Mouse (Mus musculus): ENCODE data around the gene Eva1a.

The Eva1a gene

DNA sequence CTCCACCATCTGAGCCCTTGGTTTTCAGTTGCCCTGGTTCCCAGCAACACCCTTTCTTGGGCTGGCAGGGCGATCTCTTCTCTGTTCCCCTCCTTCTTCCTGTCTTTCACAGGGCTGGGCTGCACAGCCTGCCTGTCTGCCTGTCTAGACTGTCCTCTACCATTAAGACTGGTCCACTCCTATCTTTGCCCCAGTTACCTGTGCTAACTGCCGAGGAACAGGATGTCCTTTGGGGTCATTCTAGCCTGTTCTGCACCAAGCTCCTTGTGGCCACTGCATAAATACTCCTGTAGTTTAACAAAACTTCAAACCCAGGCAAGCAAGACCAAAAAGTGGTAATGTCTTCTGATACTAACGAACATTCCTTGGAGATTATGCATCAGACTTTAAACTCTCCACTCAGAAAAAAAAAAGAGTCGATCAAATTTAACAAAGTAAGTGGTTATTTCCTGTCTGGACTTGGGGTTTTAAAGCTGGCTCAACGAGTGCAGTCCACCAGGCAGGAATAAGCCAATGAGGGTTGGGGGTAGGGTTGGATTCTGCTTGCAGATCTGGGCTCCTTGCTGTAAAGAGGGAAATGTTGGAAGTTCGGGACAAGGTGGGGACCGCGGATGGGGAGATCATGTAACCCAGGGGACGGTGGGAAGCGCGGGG lies at the start of gene Eva1a:
Gene Eva1a, plus strand, starts transcription at position 210 of the 654 bp plus-strand sequence.
- no peak for DNase-seq (ENCODE audit: low read depth, low spot score)

DNA sequence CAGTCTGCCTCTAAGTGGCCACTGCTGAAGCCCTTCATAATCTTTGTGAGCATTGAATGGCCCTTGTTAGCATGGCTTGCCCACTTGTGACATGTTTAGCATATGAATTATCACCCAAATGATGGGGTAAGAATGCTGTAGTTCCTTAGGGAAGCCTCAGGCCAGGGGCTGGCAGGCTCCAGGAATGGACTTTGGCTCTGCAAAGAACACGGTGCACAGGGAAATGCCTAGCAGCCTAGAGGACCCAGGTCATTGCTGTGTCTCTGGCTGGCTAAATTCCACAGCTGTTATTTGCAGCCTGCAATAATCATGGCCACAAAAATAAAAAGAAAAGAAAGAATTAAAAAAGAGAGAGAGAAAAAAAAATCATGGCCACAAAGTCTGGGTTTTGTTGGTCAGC lies 28.5 kb upstream of the Eva1a start:
- no peak for DNase-seq (ENCODE audit: low read depth, low spot score)

DNA sequence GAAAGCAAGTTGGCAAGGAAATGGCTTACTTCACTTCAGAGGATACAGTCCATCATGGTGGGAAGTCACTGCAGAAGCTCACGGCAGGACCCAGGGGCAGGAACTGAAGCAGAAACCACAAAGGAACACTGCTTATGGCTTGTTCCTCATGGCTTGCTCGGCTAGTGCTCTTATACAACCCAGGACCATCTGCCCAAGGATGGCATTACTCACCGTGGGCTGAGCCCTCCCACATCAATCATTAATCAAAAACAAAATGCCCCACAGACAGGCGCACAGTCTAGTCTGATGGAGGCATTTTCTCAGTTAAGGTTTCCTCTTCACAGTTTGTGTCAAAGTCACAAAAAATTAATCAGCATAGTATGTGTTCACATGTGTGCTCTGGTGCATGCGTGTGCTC lies 19.8 kb upstream of the Eva1a start:
- no peak for DNase-seq (ENCODE audit: low read depth, low spot score)

DNA sequence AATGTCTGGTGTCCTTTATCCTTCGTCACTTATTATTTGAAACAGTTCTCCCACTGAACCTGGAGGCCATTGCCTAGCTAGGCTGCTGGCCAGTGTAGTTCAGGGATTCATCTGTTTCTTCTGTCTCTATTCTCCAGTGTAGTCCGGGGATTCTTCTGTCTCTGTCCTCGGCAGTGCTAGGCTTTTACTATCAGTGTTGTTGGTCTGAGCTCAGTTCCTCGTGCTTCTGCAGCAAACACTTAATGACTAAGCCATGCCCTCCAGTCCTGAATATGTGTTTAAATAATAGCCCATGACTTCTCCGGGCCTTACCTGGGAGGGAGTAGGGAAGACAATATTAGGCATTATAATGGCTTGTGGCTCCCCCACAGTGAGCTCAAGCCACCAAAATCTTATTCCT lies 19.3 kb upstream of the Eva1a start:
- DNase-seq (ENCODE audit: low read depth, low spot score): no peak

DNA sequence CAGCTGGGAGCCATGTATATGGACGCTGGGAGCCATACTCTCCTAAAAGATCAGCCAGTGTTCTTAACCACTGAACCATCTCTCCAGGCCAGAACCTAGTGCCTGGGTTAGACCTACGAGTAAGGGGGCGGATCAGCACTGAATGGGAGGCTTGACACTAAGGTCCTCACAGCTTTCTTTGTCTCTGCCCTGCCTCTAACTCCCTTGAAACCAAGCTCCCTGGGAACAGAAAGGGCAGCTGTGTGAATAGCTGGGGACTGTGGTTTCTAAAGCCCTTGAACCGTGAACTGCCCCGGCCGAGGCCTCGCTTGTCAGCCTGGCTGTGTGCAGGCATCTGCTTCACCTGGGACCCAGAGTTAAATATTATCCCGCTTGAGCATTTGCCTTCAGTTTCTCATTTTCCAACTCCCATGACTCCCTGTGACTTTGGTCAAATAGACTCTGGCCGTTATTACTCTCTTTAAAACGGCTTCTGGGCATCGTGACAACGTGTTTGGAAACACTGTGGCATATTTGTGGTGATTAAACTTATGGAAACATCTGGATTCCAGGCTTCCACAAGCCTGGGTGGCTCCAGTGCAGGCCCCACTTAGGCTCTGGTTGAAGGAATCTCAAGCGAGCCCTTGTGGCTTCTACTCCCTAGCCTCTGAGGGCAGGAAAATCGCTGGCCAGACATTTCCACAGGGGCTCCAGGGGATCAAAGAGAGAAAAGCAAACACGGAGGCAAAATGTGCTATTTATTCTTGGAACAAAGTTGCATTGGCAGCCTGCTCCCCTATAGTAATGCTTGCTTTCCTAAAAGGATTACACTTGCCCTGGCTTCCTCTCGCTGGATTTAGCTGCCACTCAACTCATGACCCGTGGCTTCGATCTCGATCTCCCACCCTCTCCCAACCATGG lies 11.0 kb upstream of the Eva1a start:
- DNase-seq (ENCODE audit: low read depth, low spot score): no peak

DNA sequence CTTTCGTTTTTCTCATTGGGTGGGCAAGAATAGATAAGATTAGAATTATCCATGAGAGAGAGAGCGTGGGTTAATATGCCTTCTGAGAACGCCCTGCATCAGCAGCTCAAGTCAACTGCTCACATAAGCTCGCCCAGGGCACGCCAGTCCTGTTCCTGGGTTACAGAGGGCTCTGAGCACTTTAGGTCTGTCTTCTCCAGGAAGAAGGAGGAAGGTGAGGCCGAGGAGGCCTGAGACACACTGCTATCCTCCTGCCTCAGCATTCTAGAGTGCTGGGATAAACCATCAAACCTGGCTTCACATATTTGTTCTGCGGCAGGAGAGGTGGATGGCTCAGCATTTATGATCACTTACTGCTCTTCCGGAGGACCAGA lies 10.3 kb upstream of the Eva1a start:
- no peak for DNase-seq (ENCODE audit: low read depth, low spot score)

DNA sequence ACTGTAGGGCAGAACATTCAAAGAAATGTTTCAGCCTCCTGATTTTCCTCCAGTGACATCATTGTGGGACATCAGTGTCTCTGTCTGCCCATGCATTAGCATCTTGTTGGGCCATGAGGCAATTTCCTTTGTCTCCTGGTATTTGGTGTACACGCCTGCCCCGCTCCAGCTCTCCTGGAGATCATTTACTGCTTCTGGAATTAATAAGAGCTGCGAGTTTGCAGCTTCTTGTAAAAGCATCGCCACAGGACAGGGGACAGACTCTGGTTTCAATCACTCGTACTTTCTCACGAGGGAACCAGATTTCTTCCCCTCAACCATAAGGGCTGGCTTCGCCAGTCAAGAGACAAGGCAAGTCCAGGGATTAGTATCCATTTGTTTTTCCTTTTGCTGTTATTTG lies 3.6 kb upstream of the Eva1a start:
- DNase-seq (ENCODE audit: low read depth, low spot score): no peak

DNA sequence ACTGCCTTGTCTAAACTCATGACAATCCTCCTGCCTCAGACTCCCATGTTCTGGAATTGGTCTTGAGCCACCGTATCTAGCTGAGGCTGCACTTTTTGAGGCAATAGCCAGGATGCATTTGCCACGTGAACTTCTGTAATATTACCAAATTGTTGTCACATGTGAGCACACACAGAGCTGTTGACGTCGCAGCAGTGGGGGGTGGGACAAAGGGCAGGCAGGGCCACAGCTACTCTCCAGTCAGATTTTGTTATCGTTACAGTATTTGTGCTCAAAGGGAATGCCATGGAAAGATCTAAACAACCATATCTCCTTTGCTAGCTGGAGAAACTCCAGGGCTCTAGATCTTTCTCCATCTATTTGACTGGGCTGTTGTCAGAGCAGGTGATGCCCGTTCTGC lies 1.6 kb upstream of the Eva1a start:
- no peak for DNase-seq (ENCODE audit: low read depth, low spot score)

DNA sequence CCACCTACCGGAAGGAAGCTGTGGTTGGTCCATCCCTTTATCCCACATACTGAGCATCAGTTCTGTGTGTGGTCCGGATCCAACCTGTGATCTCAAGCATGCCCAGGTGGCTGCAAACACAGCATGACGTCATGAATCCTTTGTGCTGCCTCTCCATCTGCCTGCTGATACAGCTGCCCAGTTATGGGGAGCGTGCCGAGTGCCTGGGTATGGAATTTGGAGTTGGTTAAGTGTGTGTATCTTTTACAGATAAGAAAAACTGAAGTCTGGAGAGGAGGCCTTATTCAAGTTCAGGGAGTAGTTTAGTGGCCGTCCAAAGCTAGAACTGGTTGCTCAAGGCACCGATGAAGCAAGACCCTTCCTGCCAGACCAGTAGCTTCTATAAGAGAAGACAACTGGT lies 875 bp upstream of the Eva1a start:
- no peak for DNase-seq (ENCODE audit: low read depth, low spot score)

DNA sequence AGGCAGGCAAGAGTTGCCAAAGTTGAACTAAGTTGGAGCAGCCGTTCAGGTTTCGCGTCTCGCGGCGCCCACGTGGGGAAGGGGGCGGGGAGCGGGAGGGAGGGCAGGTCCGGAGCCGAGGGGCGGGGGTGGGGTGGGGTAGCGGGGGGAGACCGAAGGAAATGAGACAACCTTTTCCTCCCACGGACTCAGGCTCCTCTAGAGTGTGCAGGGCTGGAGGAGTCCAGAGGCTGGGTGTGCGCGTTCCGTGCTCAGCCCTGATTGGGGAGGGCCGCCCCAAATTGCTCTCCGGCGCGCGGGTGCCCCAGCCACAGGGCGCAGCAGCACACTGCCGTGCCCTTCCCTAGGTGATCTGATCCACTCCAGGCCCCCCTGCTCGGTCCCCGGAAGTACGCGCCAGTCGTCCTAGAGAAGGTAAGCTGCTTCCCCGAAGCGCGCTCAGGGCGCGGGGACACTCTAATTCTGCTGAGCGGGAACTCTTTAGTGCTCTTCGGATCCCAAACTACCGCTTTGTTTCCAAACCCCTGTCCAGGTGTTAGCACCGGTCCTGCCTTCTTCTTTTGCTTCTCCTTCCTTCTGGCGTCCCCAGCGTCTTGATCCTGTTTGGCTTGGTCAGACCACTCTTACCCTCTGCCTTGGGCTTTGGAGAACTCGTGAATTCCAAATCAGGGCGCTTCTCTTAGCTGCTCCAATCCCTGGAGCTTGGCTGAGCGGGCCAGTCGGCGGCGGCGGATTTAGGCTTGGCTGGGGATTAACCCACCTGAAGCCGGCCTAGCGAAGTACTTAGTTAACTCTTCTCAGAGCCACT lies 849 bp downstream of the Eva1a start:
- DNase-seq (ENCODE audit: low read depth, low spot score): peak; percentile 34

DNA sequence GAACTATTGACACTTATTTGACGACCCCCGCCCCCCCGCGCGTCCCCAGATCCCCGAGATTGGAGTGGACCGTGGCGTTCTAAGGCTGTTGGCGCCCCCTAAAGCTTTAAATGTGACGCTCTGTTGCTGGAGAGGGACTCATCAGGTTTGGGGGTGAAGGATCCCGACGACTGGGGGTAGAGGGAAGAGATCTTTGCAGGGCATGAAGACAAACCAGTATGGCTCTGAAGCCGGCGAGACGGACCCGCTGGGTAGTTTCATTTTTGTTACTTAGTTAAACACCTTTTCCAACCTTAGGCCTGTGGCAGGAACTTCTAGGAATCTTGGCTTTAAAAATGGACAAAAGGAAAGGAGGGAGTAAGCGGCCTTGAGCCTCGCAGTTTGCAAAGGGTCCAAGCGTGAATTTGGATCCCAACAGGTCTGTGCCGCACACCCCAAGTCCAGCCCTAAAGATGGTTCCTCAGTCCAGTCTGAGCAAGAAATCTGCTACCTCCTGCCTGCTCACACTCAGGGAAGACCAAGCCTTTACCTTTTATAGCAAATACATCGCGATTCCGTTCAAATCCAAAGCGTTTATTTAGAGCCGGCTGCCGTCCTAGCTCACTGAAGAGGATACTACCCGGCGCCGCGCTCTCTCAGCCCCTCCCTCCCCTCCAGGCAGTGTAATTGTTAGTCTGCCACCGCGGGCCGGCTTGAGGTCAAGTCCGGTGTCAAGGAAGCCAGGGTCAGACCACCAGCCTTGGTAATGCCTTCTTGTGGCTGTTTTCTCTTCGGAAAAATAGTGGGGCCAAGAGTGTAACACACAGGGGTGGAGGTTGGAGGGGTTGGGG lies 1.7 kb downstream of the Eva1a start:
- peak; percentile 39 for DNase-seq (ENCODE audit: low read depth, low spot score)

DNA sequence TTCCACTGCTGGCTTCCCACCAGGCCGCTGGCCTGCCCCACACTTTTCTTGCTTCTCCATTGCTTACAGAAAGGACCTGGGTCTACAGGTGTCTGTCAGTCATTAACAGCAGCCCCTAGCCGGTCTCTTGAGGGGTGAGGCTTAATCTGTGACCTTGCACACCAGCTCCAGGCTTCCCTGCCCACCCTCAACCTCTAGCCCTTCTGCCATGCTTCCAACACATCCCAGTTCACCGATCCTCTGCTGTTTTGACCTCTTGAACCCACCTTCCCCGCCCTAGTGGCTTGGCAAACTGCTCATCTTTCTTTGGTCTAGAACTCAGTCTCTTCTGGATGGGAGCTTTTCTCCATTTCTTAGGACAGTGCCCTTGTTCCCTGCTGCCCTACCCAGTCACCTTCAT lies 2.8 kb downstream of the Eva1a start:
- DNase-seq (ENCODE audit: low read depth, low spot score): no peak

DNA sequence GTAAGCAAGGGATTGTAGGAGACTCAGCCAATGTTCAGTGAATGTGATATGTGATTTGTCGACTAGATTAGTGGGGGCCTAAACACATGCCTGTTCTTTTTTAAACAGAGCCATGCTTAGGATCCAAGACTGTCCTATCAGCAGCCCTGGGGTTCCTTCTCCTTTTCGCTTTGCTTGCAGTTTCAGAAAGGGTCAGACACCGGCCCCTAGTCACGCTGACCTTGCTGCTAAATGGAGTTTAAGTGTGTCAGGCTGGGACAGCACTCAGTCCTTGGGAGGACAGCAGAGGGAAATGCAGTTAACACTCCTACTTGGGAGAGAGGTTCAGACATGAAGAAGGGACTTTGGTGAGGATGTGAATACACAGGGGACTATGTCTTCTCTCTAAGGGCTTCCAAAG lies 3.7 kb downstream of the Eva1a start:
- DNase-seq (ENCODE audit: low read depth, low spot score): no peak

DNA sequence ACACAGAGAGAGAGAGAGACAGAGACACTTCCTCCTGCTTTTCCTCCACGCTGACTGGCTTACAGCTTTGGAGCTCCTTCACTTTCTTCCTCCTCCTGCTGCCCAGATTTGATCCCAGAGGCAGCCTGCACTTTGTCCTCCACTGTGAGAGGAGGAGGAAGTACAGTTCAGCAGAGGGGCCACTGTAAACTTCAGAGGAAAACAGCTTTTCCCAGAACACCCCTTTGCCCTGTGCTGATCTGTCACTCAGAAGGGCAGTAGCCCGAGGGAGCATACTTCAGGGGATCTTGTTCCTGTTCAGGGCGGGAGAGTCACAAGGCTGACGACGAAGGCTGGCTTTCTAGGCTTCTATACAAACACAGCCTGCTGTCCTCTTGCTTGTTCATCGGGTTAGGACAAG lies 7.1 kb downstream of the Eva1a start:
- no peak for DNase-seq (ENCODE audit: low read depth, low spot score)

DNA sequence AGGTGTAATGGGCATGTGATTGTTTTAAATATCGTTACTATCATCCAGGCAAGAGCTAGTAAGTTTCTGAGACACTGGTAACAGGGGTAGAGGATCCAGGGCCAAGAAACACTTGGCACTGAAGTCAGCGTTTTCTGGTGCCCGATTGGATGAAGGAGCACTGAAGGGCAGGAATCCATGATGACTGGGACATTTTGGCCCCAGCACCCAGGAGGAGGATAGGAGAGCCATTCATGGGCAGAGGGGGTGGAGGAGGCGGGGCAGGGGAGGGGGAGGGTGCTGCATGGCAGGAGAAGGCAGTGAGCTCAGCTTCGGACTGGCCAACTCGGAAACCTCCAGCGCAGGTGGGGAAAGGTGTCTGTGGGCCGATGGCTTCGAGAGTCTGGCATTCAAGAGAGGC lies 9.4 kb downstream of the Eva1a start:
- DNase-seq (ENCODE audit: low read depth, low spot score): no peak

DNA sequence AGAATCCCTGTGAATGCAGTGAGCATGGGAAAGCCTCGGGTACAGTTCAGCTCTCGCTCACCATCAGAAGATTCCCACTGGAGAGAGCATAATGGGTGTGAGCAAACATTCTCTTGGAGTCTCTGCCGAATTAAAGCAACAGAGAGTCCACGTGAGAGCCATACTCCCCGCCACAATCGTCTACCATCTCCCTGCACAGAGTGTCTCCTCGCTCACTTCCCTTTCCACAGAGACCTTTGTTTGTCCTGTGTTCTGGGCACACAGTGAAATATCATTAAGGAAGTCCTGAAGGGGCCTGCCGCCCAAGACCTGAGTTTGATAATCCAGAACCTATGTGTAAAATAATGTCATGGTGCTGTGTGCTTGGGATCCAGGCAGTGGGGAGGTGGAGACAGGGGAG lies 10.7 kb downstream of the Eva1a start:
- no peak for DNase-seq (ENCODE audit: low read depth, low spot score)

DNA sequence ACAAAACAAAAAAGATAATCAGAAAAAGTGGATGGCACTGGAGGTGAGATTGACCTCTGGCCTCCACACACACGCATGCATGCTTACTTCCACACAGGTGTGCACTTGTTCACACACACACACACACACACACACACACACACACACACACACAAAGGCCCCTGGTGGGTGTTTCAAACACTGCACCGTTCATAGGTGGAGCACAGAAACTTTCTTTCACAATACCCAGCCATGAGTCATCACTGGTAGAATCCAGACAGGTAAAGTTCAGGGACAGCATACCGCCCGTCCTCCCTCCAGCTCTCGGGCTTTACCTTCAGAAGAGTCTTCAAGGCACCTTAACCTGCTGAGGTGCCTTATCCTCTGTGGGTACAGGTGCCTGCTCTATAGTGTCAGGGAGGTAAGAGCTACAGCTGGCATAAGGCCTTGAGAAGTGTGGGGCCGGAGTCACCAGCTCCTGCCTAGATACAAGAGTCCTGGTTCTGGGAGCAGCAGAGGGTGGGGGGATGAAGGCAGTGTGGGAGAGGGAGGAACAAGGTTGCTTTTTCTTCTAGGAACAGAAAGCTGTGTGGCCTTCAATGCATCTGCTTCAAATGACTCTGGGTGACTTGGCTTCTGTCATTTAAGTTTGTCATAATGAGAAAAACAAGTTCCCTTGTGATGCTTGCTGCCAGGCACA lies 11.3 kb downstream of the Eva1a start:
- DNase-seq (ENCODE audit: low read depth, low spot score): no peak

DNA sequence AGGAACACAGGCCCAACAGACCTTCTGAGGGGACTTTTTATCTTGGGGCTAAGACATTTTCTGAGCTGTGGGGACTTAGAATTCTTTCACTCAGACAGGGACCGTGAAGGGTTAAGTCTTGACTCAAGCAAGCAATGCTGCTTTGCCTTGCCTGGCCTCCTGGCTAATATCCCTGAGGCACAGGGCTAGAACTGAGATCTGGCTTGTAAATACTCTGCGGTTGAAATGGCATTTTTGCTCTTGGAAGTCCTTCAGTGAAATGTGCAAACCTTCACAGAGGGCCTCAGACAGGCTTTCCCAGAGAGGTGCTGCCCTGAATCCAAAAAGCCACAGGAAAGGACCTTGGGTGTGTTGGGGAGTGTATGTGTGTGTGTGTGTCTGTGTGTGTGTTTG lies 11.9 kb downstream of the Eva1a start:
- DNase-seq (ENCODE audit: low read depth, low spot score): no peak

DNA sequence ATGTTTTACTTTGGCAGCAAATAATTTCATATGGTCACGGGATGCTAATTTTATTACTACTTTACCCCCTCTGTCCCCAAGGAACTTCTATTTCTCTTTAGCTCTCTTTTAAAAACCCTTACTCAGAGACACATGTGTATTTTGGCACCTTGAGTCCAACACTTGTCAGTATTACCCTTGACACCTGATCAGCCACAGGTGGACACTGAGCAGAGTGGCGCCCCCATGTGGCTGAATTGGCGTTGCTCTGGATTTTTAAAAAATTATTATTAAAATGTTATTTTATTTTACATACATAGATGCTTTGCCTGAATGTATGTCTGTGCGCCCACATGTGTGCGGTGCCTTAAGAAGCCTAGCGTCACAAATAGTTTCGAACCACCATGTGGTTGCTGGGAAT lies 14.0 kb downstream of the Eva1a start:
- no peak for DNase-seq (ENCODE audit: low read depth, low spot score)

DNA sequence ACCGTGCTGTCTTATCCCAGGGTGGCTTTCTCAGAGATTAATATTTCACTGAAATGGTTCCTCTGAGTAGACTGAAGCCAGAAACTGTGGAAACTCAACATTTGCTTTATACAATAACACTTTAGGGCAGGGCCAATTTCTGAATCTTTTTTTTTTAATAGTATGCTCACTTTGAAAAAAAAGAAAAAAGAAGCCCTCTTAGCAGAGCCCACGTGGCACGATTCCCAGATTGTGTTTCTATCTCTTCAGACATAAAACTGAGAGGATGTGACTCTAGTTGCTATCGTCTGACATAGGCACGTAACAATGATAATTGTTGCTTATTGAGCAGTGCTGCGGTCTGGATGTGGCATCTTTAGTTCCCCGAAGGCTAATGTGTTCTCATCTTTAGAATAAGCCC lies 19.1 kb downstream of the Eva1a start:
- DNase-seq (ENCODE audit: low read depth, low spot score): no peak

DNA sequence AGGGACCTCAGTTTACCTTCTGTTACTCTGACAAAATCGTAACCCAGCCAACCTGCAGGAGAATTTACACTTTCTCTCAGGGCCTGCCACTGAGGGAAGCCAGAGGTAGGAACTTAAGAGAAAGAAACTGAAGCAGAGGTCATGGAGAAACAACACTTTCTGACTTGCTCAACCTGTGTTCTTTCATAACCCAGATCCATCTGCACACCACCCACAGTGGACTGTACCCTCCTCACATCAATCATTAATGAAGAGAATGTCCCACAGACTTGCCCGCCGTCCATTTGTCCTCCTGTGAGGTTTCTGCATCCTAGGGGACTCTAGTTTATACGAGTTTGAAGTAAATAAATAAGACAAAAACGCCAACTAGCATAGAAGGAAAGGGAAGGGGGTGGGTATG lies 24.4 kb downstream of the Eva1a start:
- DNase-seq (ENCODE audit: low read depth, low spot score): no peak
